Mouse (Mus musculus): ENCODE measurements at regions not wholly inside any gene's neighbourhood (a gene's known extent, or its start where the extent isn't known, plus 50 kb on each side); places are given as distances from the start of the nearest gene placed in this dataset.

DNA sequence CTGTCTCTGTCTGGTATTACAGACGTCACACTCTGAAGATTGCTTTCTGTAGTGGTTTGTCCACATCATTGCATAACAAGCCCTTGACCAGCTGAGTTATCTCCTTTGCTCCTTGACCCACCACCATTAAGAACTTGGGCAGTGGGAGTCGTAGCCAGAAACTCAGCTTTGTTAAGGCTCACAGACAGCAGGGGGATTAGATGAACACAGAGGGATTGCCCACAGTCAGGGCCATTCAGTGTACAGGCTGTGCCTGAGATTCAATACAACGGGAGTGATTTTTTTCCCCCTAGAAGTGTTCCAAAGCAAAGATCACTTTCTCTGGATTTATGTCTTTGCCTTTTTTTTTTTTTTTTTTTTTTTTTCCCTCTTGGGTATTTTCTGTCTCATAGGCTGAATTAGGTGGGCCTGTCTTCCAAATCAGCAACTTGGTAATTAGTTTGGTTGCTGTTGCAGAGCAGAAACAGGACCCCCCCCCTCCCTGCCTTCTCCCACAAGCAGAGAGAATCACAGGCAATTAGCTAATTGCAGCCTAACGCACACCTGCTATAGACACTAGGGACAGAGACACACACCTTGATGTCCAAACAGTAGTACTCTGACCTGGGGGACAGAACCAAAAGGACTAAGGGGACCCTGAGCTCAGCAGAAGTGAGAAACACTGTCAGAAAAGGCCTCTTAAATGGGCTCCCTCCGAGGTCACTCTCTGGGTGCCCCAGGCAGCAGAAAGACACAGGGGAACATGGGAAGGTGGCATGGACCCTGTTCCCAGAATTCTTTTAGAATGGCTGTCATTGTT lies 340.4 kb upstream of the Dynlrb2 start:
- Histone ChIP-seq H3K9ac (ENCODE audit: low read depth, low read length) (no peak overlapping the region), H3K27ac (ENCODE audit: low read depth, low read length) (no peak overlapping the region), H3K4me2 (ENCODE audit: low read length) (peak overlapping the region; percentile 24), H3K9me3 (ENCODE audit: control insufficient read depth, low read length) (no peaks in the 10 kb centered on the region), H3K27me3 (replicated peaks; ENCODE audit: control insufficient read depth, insufficient read depth, low read length) (no peaks in the 10 kb centered on the region), H3K4me1 (ENCODE audit: control insufficient read depth, insufficient read depth, low read depth, low read length) (peaks cover 3% of the 10 kb centered on the region; the same call in 1 of the 2 replicates), H3K4me3 (ENCODE audit: low read length) (no peak overlapping the region), H3K36me3 (ENCODE audit: control insufficient read depth, insufficient read depth, low read length) (no peaks in the 10 kb centered on the region)
- no peak for ATAC-seq
- 29% methylated on average over 5 of the region's 5 CpGs for WGBS

DNA sequence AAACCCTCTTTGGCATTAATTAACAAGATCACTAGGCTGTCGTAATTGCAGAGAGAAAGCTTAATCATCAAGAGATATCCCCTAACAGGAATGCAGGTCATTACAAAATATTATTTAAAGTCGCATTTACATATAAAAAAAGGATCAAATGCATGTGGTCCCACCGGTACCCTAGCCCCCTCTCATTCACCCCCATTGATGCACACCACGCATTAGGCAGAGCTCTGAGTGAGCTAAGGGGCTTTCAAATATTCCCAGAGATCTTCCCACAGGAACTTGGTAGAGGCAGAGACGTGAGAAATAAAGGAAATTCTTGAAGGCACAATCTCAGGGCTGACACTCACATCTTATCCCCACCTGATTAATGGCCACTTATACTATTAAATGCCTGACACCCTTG lies 343.8 kb upstream of the Dynlrb2 start:
- no peak overlapping the region for H3K27ac ChIP-seq (ENCODE audit: low read depth, low read length)
- no peak overlapping the region for H3K4me2 ChIP-seq (ENCODE audit: low read length)
- H3K4me1 ChIP-seq (ENCODE audit: control insufficient read depth, insufficient read depth, low read depth, low read length), result peaks cover 3% of the 10 kb centered on the region; the same call in 1 of the 2 replicates
- H3K4me3 ChIP-seq (ENCODE audit: low read length), result no peak overlapping the region
- no peak for ATAC-seq
- 62% methylated on average over 5 of the region's 5 CpGs for WGBS
- no peaks in the 10 kb centered on the region for H3K9me3 ChIP-seq (ENCODE audit: control insufficient read depth, low read length)
- H3K36me3 ChIP-seq (ENCODE audit: control insufficient read depth, insufficient read depth, low read length), result no peaks in the 10 kb centered on the region
- H3K27me3 ChIP-seq (replicated peaks; ENCODE audit: control insufficient read depth, insufficient read depth, low read length), result no peaks in the 10 kb centered on the region
- H3K9ac ChIP-seq (ENCODE audit: low read depth, low read length), result no peak overlapping the region

DNA sequence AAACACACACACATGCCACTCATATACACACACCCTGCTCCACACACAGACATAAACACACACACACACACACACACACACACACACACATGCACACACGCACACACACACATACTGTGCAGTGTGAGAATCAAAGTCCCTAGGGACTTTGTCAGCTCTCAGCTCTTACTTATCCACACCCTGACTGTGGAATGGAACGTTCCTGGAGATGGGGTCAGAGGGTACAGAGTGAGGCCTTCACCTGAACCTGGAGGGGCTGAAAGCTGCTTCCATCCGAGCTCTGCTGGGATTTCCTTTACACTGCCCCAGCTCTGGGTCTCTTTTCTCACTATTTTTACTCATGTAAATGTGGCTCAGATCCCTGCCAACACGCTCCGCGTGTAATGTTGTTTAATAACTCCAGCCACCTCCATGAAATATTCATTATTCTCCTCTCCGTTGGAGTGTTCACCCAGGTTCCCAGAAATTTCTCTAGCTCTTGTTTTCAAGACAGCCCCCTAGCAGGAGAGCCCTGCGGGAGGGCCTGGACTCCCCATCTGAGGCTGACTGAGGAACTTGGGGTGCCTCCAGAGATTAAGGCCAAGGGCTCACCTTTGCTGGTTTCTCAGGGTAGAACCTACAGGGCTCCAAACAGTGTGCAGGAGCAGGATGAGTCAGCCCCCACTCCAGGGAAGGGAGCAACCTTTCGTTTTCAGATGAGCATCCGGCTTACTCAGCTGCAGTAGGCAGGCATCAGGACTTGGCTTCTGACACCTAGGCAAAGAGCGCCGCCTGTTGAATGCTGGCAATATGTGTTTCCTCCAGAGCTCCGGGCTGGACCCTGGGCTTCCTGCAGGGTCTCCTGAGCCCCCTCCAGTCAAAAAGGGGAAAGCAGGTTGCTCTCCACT lies 360.8 kb upstream of the Dynlrb2 start:
- no peak for ATAC-seq
- no peak overlapping the region for H3K4me2 ChIP-seq (ENCODE audit: low read length)

DNA sequence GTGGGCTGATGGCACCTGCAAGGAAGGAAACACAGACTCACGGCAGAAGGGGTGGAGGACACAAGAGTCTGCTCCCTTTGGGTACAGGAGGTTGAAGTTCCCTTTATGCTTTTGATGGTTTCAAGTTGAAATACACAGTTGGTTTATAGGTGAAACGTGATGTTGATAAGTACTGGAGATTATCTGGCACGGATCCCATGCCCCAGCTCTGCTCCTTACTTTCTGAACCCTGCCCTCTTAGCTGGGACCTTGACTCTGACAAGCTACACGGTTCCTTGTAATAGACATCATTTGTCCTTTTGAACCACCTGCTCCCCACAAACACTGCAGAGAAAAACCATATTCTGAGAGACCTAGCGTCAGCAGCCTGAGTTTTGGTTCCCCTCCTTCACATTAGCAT lies 363.4 kb upstream of the Dynlrb2 start:
- H3K9ac ChIP-seq (ENCODE audit: low read depth, low read length), result no peak overlapping the region
- H3K4me3 ChIP-seq (ENCODE audit: low read length), result no peak overlapping the region
- no peak for ATAC-seq
- H3K9me3 ChIP-seq (ENCODE audit: control insufficient read depth, low read length), result no peaks in the 10 kb centered on the region
- no peaks in the 10 kb centered on the region for H3K27me3 ChIP-seq (replicated peaks; ENCODE audit: control insufficient read depth, insufficient read depth, low read length)
- H3K4me2 ChIP-seq (ENCODE audit: low read length), result no peak overlapping the region
- H3K36me3 ChIP-seq (ENCODE audit: control insufficient read depth, insufficient read depth, low read length), result no peaks in the 10 kb centered on the region
- H3K27ac ChIP-seq (ENCODE audit: low read depth, low read length), result no peak overlapping the region
- H3K4me1 ChIP-seq (ENCODE audit: control insufficient read depth, insufficient read depth, low read depth, low read length), result peaks cover 2% of the 10 kb centered on the region
- WGBS, result 85% methylated on average over 5 of the region's 5 CpGs

More for the DNA sequence above, 360.8 kb upstream of the Dynlrb2 start:
- no peaks in the 10 kb centered on the region for H3K36me3 ChIP-seq (ENCODE audit: control insufficient read depth, insufficient read depth, low read length)
- no peaks in the 10 kb centered on the region for H3K27me3 ChIP-seq (replicated peaks; ENCODE audit: control insufficient read depth, insufficient read depth, low read length)
- 31% methylated on average over 13 of the region's 13 CpGs for WGBS
- no peak overlapping the region for H3K4me3 ChIP-seq (ENCODE audit: low read length)
- no peak overlapping the region for H3K27ac ChIP-seq (ENCODE audit: low read depth, low read length)
- H3K9me3 ChIP-seq (ENCODE audit: control insufficient read depth, low read length), result no peaks in the 10 kb centered on the region
- no peak overlapping the region for H3K9ac ChIP-seq (ENCODE audit: low read depth, low read length)
- peaks cover 2% of the 10 kb centered on the region for H3K4me1 ChIP-seq (ENCODE audit: control insufficient read depth, insufficient read depth, low read depth, low read length)

DNA sequence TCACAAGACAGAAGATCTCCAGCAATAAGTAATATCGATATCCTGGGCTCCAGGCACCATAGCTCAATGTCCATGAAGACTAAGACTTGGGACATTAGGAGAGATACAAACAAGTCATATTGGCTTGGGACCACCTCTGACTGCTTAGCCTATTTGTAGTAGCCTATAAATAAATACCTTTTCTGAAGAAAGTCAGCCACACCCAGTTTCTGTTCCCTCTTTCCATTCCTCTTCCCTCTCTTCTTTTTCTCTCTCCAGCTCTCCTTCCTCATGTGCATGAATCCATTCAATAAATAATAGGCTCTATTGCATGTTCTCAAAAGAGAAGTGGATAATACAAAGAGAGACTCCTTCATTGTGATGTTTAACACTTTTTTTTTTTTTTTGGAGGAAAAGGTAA lies 364.8 kb upstream of the Dynlrb2 start:
- Histone ChIP-seq H3K4me2 (ENCODE audit: low read length) (no peak overlapping the region), H3K36me3 (ENCODE audit: control insufficient read depth, insufficient read depth, low read length) (no peaks in the 10 kb centered on the region), H3K9me3 (ENCODE audit: control insufficient read depth, low read length) (no peaks in the 10 kb centered on the region), H3K27ac (ENCODE audit: low read depth, low read length) (no peak overlapping the region), H3K4me1 (ENCODE audit: control insufficient read depth, insufficient read depth, low read depth, low read length) (peaks cover 2% of the 10 kb centered on the region), H3K9ac (ENCODE audit: low read depth, low read length) (no peak overlapping the region), H3K4me3 (ENCODE audit: low read length) (no peak overlapping the region), H3K27me3 (replicated peaks; ENCODE audit: control insufficient read depth, insufficient read depth, low read length) (no peaks in the 10 kb centered on the region)
- WGBS, result 100% methylated on average over 1 of the region's 1 CpGs
- no peak for ATAC-seq

DNA sequence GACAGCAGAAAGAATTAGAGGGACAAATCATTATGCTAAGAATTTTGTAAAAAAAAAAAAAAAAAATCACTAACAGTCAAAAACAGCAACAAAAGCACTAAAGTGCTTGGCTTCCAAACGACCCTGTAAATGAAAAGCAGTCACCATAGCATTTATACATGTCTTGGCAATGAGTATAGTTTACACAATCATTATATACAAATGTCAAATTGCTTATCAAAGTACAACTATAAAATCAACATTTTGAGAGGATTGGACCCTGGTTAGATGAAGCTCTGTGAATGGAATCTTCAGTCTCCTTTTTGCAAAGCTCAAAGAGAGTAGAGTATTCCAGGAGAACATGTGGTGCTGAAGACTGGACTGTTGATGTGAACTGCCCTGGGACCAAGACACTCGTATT lies 367.0 kb upstream of the Dynlrb2 start:
- Histone ChIP-seq H3K4me1 (ENCODE audit: control insufficient read depth, insufficient read depth, low read depth, low read length) (no peaks in the 10 kb centered on the region), H3K36me3 (ENCODE audit: control insufficient read depth, insufficient read depth, low read length) (no peaks in the 10 kb centered on the region), H3K9ac (ENCODE audit: low read depth, low read length) (no peak overlapping the region), H3K4me3 (ENCODE audit: low read length) (no peak overlapping the region), H3K27ac (ENCODE audit: low read depth, low read length) (no peak overlapping the region), H3K27me3 (replicated peaks; ENCODE audit: control insufficient read depth, insufficient read depth, low read length) (no peaks in the 10 kb centered on the region), H3K4me2 (ENCODE audit: low read length) (no peak overlapping the region), H3K9me3 (ENCODE audit: control insufficient read depth, low read length) (no peaks in the 10 kb centered on the region)
- ATAC-seq, result no peak
- 72% methylated on average over 2 of the region's 2 CpGs for WGBS

DNA sequence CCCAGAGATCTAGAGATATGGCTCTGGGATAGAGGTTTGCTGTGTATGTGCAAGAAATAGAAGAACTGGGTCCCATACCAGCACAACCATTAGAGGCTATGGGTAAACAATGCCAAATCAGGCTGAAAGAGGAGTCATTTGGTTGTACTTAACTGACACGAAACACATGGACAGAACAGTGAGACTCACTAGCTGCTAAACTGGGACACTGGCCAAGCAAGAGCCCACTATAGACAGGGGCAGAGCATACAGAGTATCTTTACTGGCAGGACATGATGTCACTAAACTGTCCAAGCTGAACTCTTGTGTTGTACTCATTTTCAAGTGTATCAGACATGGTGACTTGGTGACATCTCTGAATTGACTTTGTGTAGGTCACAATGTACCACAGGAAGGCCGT lies 371.3 kb upstream of the Dynlrb2 start:
- 73% methylated on average over 2 of the region's 2 CpGs for WGBS

DNA sequence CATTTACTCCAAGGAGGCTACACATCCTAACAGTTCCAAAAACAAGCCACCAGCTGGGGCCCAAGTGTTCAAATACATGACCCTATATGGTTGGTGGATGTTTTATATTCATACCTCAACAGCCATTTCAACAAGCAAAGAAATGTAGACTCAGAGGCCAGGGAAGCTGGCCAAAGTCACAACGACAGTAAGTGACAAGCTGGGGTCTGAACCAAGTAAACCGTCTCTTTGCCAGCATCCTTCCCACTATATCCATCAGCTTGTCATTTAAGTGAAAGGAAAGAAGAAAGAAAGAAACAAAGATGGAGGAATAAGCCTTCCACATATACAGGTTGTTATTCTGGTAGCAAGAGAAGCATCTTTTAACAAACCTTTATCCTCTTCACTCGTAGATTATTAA lies 371.7 kb upstream of the Dynlrb2 start:
- WGBS, result 89% methylated on average over 3 of the region's 3 CpGs

More for the DNA sequence above, 371.3 kb upstream of the Dynlrb2 start:
- Histone ChIP-seq H3K27me3 (replicated peaks; ENCODE audit: control insufficient read depth, insufficient read depth, low read length) (no peaks in the 10 kb centered on the region), H3K9ac (ENCODE audit: low read depth, low read length) (no peak overlapping the region), H3K4me2 (ENCODE audit: low read length) (no peak overlapping the region), H3K9me3 (ENCODE audit: control insufficient read depth, low read length) (no peaks in the 10 kb centered on the region), H3K36me3 (ENCODE audit: control insufficient read depth, insufficient read depth, low read length) (no peaks in the 10 kb centered on the region), H3K4me1 (ENCODE audit: control insufficient read depth, insufficient read depth, low read depth, low read length) (no peaks in the 10 kb centered on the region), H3K27ac (ENCODE audit: low read depth, low read length) (no peak overlapping the region), H3K4me3 (ENCODE audit: low read length) (no peak overlapping the region)
- no peak for ATAC-seq

DNA sequence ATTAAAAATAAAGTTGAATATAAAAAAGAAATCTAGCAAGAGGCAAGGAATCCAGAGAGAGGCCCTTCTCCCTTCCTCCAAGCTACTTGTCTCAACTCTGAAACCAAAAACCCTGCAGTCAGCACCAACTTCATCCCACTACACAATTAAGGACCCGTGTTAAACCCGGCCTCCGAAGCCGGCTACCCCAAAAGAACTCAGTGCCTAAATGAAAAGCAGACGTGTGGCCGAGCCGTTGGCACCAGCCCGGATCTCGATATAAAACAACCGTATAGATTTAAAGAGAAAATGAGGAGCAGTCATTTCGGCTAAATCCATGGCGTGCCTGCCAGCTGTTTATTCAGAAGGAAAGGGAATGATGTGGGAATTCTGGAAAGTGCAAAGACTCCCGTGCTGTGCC lies 384.7 kb upstream of the Dynlrb2 start:
- WGBS, result 84% methylated on average over 13 of the region's 13 CpGs
- Histone ChIP-seq H3K27ac (ENCODE audit: low read depth, low read length) (no peak overlapping the region), H3K4me2 (ENCODE audit: low read length) (no peak overlapping the region), H3K36me3 (ENCODE audit: control insufficient read depth, insufficient read depth, low read length) (no peaks in the 10 kb centered on the region), H3K9me3 (ENCODE audit: control insufficient read depth, low read length) (no peaks in the 10 kb centered on the region), H3K4me1 (ENCODE audit: control insufficient read depth, insufficient read depth, low read depth, low read length) (peaks cover 7% of the 10 kb centered on the region), H3K27me3 (replicated peaks; ENCODE audit: control insufficient read depth, insufficient read depth, low read length) (no peaks in the 10 kb centered on the region), H3K9ac (ENCODE audit: low read depth, low read length) (no peak overlapping the region), H3K4me3 (ENCODE audit: low read length) (no peak overlapping the region)
- ATAC-seq, result no peak

More for the DNA sequence above, 371.7 kb upstream of the Dynlrb2 start:
- Histone ChIP-seq H3K9ac (ENCODE audit: low read depth, low read length) (no peak overlapping the region), H3K36me3 (ENCODE audit: control insufficient read depth, insufficient read depth, low read length) (no peaks in the 10 kb centered on the region), H3K27ac (ENCODE audit: low read depth, low read length) (no peak overlapping the region), H3K4me3 (ENCODE audit: low read length) (no peak overlapping the region), H3K4me2 (ENCODE audit: low read length) (no peak overlapping the region), H3K4me1 (ENCODE audit: control insufficient read depth, insufficient read depth, low read depth, low read length) (no peaks in the 10 kb centered on the region), H3K27me3 (replicated peaks; ENCODE audit: control insufficient read depth, insufficient read depth, low read length) (no peaks in the 10 kb centered on the region), H3K9me3 (ENCODE audit: control insufficient read depth, low read length) (no peaks in the 10 kb centered on the region)
- ATAC-seq, result no peak

Measured in hindbrain, embryonic 16.5 days (tissue).